Mouse (Mus musculus) lung, postnatal 0 days (tissue): ENCODE measurements at regions not wholly inside any gene's neighbourhood (a gene's known extent, or its start where the extent isn't known, plus 50 kb on each side); places are given as distances from the start of the nearest gene placed in this dataset.

Experiments
- ATAC-seq: fragments of 200-750 bp; cut with Nextera tagmentation; 2 replicates; pipeline ENCODE4 v1.8.0; 2017; ENCODE audit warnings: moderate library complexity
- DNase-seq: peaks from one replicate; pipeline ENCODE4 v3.0.0-alpha.2; 2016; ENCODE audit warnings: low spot score
- H3K27ac ChIP-seq: fragments of 300-500 bp; sonication (generic); 2 replicates; pipeline ENCODE4 v1.5.1; 2014; ENCODE audit warnings: antibody characterized with exemption, mild to moderate bottlenecking, low read length, mixed read lengths
- H3K27me3 ChIP-seq: fragments of 300-500 bp; sonication (generic); replicated peaks from 2 replicates; pipeline ENCODE4 v1.6.1; 2014; ENCODE audit warnings: low read length, mixed read lengths; ENCODE audit not compliant: insufficient read depth
- H3K36me3 ChIP-seq: fragments of 300-500 bp; sonication (generic); 2 replicates; pipeline ENCODE4 v1.6.1; 2014; ENCODE audit warnings: low read length, mixed read lengths; ENCODE audit not compliant: insufficient read depth
- H3K4me1 ChIP-seq: fragments of 300-500 bp; sonication (generic); 2 replicates; pipeline ENCODE4 v1.6.1; 2014; ENCODE audit warnings: antibody characterized with exemption, low read depth, low read length, mixed read lengths; ENCODE audit not compliant: insufficient read depth
- H3K4me2 ChIP-seq: fragments of 300-500 bp; sonication (generic); replicated peaks from 2 replicates; pipeline ENCODE4 v1.6.1; 2014; ENCODE audit warnings: low read depth, mild to moderate bottlenecking, low read length, moderate library complexity, mixed read lengths
- H3K4me3 ChIP-seq: fragments of 300-500 bp; sonication (generic); 2 replicates; pipeline ENCODE4 v1.5.1; 2014; ENCODE audit warnings: low read depth, low read length
- H3K9ac ChIP-seq: fragments of 300-500 bp; sonication (generic); replicated peaks from 2 replicates; pipeline ENCODE4 v1.6.1; 2014; ENCODE audit warnings: low read depth, mild to moderate bottlenecking
- H3K9me3 ChIP-seq: fragments of 300-500 bp; sonication (generic); 2 replicates; pipeline ENCODE4 v1.6.1; 2016; ENCODE audit warnings: low read length, mixed read lengths
- CTCF ChIP-seq: IDR thresholded peaks from 2 replicates; pipeline ENCODE4 v1.5.1; 2016; ENCODE audit warnings: antibody characterized with exemption, mild to moderate bottlenecking
- EP300 ChIP-seq: IDR thresholded peaks from 2 replicates; pipeline ENCODE4 v1.6.1; 2016; ENCODE audit warnings: antibody characterized with exemption, mild to moderate bottlenecking, control low read depth
- WGBS: fragments of 180-500 bp; shearing (Covaris S2); extraction: QIAGEN DNeasy Blood & Tissue Kit; methylation state at CpG from one replicate; pipeline ENCODE4 v1.1.7; 2014; 5-methylcytosine and 5-hydroxymethylcytosine counted together

DNA sequence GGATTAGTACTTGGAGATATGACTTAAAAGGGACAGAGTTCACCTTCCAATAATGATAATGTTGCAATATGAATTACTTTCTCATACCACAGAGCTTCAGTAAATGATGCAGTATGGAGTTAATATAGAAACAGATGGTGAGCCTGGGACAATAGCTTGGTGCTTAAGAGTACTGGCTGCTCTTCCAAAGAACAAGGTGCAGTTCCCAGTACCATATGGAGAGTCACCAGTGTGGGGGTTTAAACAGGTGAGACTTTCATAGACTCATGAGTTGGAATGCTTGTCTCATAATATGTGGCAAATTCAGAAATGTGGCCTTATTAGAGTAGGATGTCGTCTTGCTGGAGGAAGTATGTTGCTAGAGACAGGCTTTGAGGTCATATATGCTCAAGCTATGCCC, 715.8 kb upstream of the Arpp21 start:
- no peak for DNase-seq
- Histone ChIP-seq H3K4me1 (no peaks in the 10 kb centered on the region), H3K36me3 (no peaks in the 10 kb centered on the region), H3K4me3 (no peak overlapping the region), H3K9me3 (no peaks in the 10 kb centered on the region), H3K27ac (no peak overlapping the region), H3K27me3 (no peaks in the 10 kb centered on the region), H3K4me2 (no peak overlapping the region), H3K9ac (no peak overlapping the region)
- TF ChIP-seq CTCF, result no peak
- no peak for TF ChIP-seq EP300
- no peak for ATAC-seq
- WGBS, result 61% methylated on average over 1 of the region's 1 CpGs

DNA sequence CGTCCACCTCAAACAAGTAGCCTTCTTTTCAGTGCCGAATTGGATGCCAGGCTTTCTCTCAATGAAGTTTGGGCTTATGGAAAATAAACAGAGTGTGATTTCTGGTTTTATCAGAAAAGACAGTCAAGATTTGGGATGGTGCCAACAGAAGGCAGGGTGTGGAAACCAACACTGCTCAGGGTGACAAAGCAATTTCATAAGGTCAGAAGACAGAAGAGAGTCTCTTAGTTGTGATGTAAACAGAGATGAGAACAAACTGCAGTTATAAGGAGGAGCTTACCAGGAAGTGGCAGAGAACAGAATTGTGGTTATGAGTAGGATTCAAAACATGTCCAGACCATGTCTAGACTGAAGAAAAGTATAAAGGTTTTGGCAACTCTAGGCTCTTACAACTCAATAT, 714.3 kb upstream of the Arpp21 start:
- no peaks in the 10 kb centered on the region for H3K27me3 ChIP-seq
- no peak for ATAC-seq

DNA sequence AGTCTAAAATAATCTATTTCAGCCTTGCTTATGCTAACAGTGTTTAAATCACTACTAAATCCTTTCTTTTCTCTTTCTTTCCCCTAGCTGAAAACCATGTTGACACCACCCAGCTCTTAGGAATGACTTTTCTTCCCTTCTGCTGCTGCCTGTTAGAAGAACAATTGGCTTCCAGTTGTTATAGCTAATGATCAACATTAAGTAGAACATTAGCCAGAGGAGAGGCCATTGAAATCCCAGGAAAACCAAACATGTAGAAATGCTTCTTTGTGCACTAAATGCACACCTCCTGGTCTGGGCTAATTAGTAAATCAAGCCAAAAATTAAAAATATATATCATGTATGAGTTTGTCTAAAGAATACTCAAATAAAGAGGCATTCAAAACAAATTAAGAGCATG, 703.0 kb upstream of the Arpp21 start:
- no peak overlapping the region for H3K27ac ChIP-seq
- H3K9ac ChIP-seq, result no peak overlapping the region
- H3K36me3 ChIP-seq, result no peaks in the 10 kb centered on the region
- H3K4me2 ChIP-seq, result no peak overlapping the region
- no peaks in the 10 kb centered on the region for H3K9me3 ChIP-seq
- no peak overlapping the region for H3K4me3 ChIP-seq
- DNase-seq, result no peak
- no peak for ATAC-seq
- H3K4me1 ChIP-seq, result no peaks in the 10 kb centered on the region
- TF ChIP-seq CTCF, result no peak
- no peak for TF ChIP-seq EP300
- no peaks in the 10 kb centered on the region for H3K27me3 ChIP-seq

More for the DNA sequence above, 714.3 kb upstream of the Arpp21 start:
- Histone ChIP-seq H3K4me2 (no peak overlapping the region), H3K4me1 (no peaks in the 10 kb centered on the region), H3K27ac (no peak overlapping the region), H3K4me3 (no peak overlapping the region), H3K9ac (no peak overlapping the region), H3K9me3 (no peaks in the 10 kb centered on the region), H3K36me3 (no peaks in the 10 kb centered on the region)
- no peak for DNase-seq
- WGBS, result 51% methylated on average over 2 of the region's 2 CpGs
- TF ChIP-seq EP300, result no peak
- TF ChIP-seq CTCF, result no peak

DNA sequence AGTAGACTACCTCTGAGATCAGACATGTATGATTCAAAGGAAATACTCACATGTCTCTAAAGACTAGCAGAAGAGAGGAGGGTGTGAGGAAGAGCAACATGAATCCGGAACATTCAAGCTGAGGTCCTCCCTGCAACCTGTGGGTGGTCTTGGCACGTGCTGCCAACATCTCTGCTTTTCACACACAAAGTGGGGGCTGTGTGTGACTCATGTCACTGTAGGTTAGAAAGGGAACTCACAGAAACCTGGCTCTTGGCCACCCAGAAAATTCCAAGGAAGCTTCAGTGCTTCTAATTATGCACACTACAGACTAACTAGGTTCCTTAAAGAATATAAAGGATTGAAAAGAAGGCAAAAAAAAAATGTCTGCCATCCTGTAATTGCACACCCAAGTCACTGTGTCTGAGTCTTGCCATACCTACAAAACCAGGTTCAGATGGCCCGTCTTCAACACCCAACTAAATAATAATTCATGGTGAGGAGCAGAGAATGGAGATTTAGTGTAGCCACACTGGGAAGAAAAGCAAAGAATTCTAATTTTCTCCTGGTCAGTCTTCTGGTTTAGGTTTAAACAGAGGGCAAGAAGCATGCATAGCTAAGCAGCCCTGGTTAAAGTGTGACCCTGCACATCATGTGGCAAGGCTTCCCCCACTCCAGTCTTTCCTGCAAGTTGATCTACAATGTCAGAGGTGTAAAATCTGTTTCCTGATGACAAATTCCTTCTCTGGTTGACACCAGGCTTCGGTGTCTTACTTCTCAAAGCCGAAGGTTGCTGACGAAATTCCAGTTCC, 673.8 kb upstream of the Arpp21 start:
- WGBS, result 78% methylated on average over 6 of the region's 6 CpGs
- Histone ChIP-seq H3K27ac (no peak overlapping the region), H3K4me2 (no peak overlapping the region), H3K4me3 (no peak overlapping the region), H3K27me3 (no peaks in the 10 kb centered on the region), H3K36me3 (no peaks in the 10 kb centered on the region), H3K9me3 (no peaks in the 10 kb centered on the region), H3K9ac (no peak overlapping the region), H3K4me1 (no peaks in the 10 kb centered on the region)
- ATAC-seq, result no peak
- no peak for DNase-seq
- no peak for TF ChIP-seq CTCF
- no peak for TF ChIP-seq EP300

DNA sequence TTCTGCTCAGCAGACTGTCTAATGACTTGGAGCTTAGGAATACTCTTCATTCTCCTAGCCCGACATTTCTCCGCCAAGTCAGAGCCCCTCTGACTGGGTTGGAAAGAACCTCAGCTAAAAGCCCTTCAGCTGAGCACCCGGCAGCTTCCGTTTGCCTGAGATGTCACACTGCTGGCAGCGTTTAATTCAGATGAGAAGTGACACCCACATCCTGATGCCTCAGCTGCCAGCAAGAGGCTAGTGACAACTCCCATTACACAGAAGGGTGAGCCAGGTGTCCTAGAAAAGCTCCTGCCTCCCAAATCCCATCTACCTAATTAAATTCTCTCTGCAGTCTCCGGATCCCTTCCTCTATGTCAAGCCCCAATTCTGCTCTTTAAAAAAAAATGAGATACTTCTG, 670.2 kb upstream of the Arpp21 start:
- Histone ChIP-seq H3K9ac (no peak overlapping the region), H3K9me3 (no peaks in the 10 kb centered on the region), H3K4me2 (no peak overlapping the region), H3K27ac (no peak overlapping the region), H3K4me3 (no peak overlapping the region), H3K27me3 (no peaks in the 10 kb centered on the region), H3K36me3 (no peaks in the 10 kb centered on the region), H3K4me1 (no peaks in the 10 kb centered on the region)
- no peak for DNase-seq
- WGBS, result 79% methylated on average over 6 of the region's 6 CpGs
- no peak for TF ChIP-seq EP300
- no peak for TF ChIP-seq CTCF
- no peak for ATAC-seq

DNA sequence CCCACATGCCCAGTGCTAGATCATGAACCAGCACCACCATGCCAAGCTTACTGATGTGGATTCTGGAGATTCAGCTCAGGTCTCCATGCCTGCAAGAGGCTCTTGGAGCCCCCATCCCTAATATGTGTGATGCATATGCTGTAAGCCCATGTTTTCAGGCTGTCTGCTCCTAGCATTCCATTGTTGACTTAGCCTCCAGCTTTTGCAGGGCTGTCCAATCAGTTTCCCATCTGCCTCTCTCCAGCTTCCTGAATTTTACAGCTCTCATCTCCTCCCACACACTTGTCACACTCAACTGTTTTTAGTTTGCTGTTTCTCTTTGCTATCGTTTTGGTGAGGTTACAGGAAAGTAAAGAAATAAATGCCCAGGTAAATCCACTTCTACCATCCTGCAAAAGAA, 629.2 kb upstream of the Arpp21 start:
- ATAC-seq (no peak), DNase-seq (no peak)
- Histone ChIP-seq H3K27me3 (no peaks in the 10 kb centered on the region), H3K4me2 (no peak overlapping the region), H3K36me3 (no peaks in the 10 kb centered on the region), H3K9me3 (no peaks in the 10 kb centered on the region), H3K27ac (no peak overlapping the region), H3K4me3 (no peak overlapping the region), H3K9ac (no peak overlapping the region), H3K4me1 (no peaks in the 10 kb centered on the region)
- no peak for TF ChIP-seq EP300
- TF ChIP-seq CTCF, result no peak
- WGBS, result 46% methylated on average over 1 of the region's 1 CpGs

DNA sequence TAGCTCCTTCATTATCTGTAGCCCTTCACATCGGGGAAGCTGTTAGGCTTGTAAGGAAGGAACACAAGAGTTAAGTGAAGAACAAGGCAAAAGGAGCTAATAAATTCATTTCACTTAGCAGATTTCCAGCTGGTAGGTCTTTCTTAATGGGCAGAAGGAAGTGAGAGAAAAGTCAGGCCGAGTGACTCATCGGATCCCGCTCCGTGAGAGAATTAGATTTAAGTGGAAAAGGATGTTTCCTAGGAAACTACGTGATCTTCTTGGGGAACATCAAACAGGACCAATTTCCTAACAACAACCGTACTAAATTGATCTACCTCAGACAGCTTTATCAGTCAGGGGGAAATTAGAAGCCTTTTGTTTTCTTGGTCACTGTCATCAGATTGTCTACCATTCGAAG, 625.4 kb upstream of the Arpp21 start:
- no peak for ATAC-seq
- WGBS, result 76% methylated on average over 8 of the region's 8 CpGs

More for the DNA sequence above, 625.4 kb upstream of the Arpp21 start:
- no peaks in the 10 kb centered on the region for H3K4me1 ChIP-seq
- DNase-seq, result no peak
- no peak overlapping the region for H3K4me3 ChIP-seq
- no peaks in the 10 kb centered on the region for H3K9me3 ChIP-seq
- no peak overlapping the region for H3K27ac ChIP-seq
- no peak overlapping the region for H3K9ac ChIP-seq
- H3K36me3 ChIP-seq, result no peaks in the 10 kb centered on the region
- TF ChIP-seq CTCF (no peak), EP300 (no peak)
- no peaks in the 10 kb centered on the region for H3K27me3 ChIP-seq
- no peak overlapping the region for H3K4me2 ChIP-seq
